Mouse (Mus musculus) kidney, adult 9 months (tissue): ENCODE measurements around the gene Def6.

Experiments
- DNase-seq: peaks from one replicate; pipeline ENCODE4 v3.0.0; 2022

Def6 gene

DNA sequence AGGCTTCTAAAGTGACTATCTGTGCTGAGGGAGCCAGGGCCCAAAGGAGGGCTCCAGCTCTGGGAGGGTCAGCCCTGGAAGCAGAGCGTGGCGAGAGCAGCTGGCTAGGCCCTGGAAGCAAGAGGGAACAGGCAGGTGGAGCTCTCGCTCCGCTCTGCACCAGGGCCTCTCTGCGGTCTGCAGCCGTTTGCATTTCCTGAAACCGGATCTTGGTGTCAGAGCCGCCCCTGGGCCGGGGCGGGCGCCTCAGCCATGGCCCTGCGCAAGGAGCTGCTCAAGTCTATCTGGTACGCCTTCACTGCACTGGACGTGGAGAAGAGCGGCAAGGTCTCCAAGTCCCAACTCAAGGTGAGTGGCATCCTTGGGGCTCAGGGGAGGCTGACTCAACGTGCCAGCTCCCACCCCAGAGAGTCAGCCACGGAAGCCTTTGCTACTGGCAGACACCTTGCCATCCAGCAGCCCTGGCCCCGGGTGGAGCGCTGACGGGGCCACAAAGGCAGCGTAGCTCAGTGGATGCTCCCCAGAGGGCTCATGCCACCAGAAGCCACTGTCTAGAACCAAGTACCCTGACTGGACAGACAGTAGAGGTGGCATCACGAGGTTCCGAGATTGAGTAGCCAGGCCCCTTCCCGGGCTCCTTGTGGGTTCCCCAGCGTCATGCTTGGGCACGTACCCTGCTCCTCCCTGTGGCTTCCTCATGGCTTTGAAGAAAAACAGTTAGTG, at the start of gene Def6:
Def6 (plus strand) TSS at position 188 of the 723 bp plus-strand sequence.
- DNase-seq = peak; percentile 75

DNA sequence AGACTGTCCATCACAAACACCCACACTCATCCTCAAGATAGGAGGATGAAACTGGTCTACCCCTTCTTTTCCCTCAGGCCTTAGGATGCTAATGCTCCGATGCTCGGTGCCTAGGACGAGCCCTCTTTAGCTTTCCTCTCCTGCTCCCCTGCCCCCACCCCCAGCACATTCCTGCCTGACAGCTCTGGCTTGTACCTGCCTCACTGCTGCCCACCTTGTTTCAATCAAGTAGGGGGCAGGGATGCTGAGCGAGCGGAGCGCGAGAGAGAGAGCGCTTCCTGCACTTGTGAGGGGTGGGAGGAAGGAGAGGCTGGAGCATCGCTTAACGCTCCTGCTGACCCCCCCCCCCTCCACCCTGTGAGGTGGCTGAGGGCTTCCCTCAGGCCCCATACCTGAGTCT, 47.2 kb upstream of the Def6 start:
- DNase-seq = no peak

DNA sequence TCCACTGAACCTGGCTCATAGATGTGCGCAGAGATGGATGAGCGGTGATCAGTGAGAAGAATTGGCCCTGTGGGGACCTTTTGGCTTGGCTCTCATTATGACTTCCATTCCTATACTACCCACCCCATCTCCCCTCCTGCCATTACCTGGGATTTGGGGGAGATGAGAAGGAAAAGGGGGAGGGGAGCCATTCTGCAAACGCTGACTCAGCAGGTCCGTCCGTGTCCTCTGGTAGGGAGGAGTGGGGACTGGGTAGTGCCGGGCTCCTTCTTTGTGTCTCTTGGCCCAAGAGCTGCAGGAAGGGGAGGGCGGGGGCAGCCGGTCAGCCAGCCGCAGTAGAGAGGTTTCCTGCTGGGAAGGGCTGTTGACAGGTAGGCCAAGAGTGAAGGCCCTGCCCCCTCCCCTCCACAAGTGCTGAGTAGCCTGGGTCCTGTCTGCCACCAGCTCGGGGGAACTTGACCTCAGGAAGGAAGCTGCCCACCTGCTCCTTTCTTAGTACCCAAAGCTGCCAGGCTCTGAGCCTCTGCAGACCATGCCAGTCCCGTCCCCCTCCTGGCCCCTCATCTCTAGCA, 46.2 kb upstream of the Def6 start:
- no peak for DNase-seq

DNA sequence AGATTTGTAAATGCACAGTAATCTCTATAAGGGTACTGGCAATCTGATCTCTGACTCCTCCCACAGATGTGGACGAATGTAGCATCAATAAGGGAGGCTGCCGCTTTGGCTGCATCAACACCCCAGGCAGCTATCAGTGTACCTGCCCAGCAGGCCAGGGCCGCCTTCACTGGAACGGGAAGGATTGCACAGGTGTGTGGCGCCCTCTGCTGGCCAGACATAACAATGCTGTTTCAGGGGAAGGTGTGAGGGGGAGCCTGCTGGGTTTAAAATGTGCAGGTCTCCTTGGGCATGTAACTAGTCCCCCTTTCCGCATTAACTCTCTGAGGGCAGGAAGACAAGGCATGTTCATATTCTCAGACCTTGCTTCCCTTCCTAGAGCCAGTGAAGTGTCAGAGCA, 43.9 kb upstream of the Def6 start:
- peak; percentile 70 for DNase-seq

DNA sequence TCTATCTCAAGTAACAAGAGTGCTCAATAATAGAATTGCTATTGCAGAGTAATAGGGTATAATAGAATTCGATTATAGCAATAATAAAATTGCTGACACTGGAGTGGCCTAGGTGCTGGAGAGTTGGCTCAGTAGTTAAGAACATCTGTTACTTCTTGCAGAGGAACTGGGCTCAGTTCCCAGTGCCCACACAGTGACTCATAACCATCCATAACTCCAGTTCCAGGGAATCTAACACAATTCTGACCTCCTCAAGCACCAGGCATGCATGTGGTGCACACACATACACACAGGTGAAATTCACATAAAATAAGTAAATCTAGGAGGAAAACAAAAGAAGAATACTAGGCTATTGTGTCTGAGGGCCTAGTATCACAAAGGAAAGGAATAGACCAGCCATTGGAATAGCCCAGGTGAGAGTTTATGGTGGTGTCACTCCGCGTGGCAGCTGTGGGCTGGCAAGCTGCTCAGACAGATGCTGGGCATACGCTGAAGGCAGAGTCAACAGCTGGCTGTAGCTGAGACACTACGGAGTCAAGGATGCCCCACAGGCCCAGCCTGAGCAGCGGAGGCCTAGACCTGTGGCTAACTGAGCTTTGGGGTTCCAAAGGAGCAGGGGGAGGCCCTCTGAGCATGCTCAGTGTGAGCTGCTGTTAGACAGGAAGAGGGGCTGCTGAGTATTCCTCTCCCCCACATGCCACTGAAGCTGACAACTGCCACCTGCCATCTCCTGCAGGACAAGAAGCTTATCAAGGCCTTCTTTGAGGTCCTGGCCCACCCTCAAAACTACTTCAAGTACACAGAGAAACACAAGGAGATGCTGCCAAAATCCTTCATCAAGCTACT, 36.9 kb upstream of the Def6 start:
- no peak for DNase-seq

DNA sequence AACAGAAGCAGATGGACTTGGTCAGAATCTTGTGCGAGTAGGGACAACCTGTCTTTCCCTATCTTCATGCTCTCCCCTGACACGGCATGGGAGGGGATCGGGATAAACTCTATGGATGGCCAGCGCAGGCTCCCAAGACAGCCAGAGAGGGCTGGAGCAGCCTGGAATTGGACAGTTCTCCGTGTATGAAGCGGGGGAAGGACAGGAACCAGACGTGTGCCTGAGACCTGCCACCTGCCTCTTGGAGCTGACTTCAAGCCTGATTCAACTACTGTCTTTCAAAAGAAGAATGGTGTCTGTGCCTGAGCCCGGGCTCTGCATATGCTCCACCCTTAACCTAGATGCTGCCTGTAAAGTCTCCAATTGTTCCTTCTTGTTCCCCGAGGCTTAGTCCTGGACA, 34.9 kb upstream of the Def6 start:
- DNase-seq = no peak

DNA sequence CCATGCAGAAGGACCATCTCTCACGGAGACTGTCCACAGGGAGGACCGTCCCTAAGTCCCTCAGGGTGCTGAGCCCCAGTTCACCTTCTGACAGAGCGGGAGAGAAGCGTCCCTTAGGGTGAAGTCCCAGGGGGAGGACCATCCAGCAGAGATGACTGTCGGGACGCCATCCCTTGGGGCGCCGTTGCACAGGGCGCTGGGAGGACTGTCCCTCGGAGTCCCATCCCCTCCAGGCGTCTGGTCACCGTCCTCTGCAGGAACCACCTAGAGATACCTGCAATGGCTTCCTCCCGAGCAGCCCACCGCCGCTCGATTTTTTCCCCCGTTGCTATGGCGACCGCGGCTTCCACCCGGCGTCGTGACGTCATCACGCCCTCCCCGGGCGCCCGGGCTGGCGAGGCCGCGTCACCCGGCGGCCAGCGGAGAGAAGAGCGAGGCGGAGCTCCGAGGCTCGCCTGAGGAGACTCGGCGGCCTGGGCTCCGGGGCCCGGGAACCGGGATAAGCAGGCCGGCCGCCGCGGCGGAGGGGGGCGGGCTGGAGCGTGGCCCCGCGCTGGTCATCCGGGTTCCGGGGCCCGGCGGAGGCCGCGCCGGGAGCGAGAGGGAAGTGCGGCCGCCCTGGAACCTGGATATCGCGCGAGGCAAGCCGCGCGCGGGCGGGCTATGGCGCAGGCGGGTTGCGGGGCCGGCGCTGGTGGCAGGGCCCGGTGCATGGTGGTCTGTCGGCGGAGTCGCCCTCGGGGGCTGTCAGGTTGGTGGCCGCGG, 30.6 kb upstream of the Def6 start, which contains the start of gene Zfp523:
Zfp523 (plus strand) TSS at position 355 of the 765 bp plus-strand sequence.
- peak; percentile 87 for DNase-seq

DNA sequence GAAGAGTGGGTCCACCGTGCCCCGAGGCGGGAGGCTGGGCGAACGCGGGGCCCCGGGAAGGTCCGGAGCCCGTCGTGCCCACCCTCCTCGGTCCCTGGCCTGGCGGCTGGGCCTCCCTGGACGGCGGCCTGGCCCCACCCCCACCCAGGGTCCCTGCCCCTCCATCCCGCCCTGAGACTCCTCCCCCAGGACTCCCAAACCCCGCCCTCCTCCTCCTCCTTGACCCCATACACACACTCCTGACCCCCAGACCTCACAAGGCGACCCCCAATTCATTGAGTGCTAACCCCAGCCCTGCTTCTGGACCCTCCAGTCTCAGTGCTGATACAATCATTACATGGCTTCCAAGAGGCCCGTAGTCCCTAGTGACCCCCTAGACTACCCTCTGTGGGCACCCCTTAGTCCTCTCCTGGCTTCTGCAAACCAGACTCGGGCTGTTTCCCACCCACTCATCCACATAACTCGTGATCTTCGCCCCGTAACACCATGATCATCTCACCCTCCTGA, 30.0 kb upstream of the Def6 start:
- DNase-seq = no peak

DNA sequence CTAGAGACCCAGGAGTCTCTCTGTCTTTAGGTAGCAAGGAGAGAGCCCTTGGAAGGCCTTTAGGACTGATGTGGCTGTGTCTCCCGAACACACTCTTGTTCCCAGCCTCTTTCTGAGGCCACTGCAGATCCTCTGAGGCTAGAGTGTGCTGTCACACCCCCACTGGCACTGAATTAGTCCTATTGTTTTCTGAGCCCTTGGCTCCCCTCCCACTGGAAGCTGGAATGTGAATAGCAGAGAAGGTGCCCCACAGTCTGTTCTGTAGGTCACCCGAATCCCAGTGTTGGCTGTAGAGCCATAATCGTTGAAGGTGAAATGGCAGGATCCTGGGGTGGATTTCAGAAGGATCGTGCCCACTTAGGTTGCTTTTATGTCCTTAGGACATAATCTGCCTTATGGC, 27.2 kb upstream of the Def6 start:
- no peak for DNase-seq

DNA sequence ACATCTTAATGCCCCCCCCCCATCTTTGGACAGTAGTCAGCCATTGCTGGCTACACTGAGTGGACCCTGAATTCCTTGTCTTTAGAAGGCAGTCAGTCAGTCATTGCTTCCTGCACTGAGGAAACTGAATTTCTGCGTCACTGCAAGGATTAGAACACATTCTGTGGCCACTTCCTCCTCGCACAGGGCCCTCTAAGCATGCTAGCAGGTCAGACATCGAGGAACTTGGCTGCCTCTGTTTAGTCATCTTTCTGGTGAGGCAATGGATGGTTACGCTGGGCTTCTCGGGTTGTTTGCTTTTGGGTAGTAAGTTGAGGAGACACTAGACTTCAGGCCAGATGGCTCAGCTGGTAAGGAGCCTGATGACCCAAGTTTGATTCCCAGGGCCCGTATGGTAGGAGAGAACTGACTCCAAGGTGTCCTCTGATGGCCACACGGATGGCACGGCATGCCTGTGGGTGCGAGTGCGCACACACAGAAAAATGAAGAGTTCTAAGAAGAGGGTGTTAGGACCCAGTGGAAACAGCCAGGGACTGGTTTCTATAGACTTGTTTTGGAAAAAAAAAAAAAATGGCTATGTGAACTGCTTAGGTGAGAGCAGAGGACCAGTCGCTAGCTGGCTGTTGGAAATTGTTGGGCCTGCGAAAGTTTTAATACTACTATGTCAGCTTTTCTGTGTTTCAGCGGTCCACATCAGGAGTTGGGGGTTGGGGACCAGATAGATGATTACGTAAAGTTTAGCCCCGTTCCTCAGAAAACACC, 26.6 kb upstream of the Def6 start:
- no peak for DNase-seq

DNA sequence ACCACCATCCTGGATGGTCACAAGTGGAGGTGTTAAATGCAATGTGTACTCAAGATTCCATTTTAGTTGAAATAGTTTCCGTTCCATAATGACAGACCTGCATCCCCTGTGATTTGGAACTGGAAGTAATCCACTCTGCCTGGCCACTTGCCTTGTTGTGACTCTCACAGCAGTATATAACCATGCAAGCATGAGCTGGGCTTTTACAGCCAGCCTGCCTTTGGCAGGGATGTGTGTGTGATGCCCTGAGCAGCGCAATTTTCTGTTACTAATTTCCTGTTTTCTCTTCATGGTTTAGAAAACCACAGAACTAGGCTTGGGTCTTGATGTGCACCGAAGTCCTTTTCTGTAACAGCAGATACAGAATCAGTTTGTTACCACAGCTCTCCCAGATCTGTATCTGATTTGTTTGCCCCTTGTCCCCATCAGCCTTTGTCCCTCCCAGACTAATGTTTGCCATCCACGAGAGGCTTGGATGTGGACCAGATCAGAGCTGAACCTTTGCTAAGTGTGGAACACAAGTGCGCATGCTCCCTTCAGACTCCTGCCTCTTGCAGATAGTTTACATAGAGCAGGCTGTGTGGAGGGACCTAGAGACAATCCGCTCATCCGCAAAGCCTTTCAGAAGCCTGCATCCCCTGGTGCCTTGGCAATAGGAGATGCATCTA, 22.5 kb upstream of the Def6 start:
- DNase-seq = no peak

DNA sequence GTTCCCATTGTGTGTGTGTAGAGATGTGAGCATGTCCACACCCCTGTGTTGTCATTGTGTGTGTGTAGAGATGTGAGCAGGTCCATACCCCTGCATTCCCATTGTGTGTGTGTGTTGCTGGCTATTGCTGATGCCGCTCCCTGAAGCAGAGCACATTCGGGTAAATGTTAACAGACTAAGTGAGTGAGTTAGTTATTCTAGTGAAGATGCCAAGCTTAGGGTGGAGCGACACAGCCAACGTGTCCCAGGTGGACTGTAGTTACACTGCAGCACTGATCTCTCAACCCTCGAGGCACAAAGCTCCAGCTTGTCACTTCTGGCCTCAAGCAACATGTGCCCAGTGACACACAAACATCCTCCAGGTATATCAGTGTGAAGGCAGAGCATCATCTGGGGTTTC, 19.3 kb upstream of the Def6 start:
- peak; percentile 63 for DNase-seq

DNA sequence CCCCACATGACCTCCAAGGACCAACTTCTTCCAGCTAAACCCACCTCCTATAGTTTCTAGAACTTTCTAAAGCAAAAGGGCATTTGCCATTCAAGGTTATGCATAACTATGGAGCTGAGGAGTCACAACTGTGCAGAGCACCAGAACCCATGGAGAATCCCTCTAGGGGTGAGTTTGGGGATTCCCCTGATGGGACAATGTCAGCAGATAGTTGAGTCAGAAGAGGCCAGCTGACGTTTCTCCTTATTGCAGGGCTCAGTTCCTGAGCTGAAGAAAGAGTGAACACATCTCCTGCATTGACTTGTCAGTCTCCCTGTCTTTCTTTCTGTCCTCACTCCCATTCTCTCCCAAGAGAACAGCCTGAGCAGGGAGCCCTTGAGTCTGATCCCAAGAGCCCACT, 14.8 kb upstream of the Def6 start:
- DNase-seq = no peak

DNA sequence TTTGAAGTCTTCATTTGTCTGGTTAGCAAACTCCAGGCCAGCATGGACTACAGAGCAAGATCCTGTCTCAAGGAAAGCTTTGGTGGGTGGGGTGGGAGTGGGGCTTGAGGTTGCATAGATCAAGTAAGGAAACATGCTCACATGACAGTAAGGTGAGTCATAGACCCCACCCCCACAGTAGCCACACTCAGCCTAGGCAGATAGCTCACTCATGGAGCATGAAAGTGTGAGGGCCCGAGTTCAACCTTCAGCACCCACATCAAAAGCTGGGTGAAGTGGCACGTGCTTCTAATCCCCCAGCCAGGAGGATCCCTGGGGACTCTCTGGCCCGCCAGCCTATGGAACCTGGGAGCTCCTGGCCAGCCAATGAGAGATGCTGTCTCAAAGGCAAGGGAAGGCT, 14.0 kb upstream of the Def6 start:
- DNase-seq = no peak

DNA sequence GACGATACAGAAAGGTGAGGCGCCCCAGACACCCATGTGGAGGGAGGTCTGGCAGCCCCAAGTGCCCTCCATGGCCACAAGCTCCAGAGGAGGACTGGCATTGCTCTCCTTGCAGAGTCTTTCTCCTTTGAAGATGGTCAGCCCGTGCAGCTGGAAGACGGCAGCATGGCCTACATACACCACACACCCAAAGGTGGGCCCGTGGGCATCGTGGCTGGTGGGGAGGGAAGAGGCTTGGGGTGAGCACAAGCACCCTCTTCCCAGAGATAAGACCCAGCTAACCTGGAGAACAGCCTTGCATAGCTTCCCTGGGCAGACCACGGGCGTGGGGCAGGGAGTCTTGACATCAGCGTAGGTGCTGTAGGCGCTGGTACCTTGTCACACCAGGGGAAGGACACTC, 12.5 kb upstream of the Def6 start:
- no peak for DNase-seq

DNA sequence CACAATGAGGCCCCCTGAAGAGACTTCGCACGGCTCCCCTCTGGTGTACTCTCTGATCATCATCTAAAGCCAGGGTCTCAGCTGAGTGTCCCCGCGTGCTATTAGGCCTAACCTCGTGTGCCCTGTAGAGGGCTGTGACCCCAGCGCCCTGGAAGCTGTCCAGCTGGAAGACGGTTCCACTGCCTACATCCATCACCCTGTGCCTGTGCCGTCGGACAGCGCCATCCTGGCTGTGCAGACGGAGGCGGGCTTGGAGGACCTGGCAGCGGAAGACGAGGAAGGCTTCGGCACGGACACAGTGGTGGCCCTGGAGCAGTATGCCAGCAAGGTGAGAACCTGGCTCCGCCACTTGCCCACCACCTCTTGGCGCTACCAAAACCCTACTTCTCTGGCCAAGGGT, 9.9 kb upstream of the Def6 start:
- no peak for DNase-seq

DNA sequence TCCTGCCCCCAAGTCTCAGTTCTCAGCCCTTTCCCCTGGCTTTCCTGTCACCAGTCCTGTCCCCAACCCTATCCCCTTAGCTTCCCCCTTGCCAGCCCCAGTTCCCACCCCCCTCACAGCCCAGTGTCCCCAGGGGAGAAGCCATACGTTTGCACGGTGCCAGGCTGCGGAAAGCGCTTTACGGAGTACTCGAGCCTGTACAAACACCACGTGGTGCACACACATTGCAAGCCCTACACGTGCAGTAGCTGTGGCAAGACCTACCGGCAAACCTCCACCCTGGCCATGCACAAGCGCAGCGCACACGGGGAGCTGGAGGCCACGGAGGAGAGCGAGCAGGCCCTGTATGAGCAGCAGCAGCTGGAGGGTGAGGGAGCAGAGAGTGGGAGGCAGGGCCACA, 5.6 kb upstream of the Def6 start:
- no peak for DNase-seq

DNA sequence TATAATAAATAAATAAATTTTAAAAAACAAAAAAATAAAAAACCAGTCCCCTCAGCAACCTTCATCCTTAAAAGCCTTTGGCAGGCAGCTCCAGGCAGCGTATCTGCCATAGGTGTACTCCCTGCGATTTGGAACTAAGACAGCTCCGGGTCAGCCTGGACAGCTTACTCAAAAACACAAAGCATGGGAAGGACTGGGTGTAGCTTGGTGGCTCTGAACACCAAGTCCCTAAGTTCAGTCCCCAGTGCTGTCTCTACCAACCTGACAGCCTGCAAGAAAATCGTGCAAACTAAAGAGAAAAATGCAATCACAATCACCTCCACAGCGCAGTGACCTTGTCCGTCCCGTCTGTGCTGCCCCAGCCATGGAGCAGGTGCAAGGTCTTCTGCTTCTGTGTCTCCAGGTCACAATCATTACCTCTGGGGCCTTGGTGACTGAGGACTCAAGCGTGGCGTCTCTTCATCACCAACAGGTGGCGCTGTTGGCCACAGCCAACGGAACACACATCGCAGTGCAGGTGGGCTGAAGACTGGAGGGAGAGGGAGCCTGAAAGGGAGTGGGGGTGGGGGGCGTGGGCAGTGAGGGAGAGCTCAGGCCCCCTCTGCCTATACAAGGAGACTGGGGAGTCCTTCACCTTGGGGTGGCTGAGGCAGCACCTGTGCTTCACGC, 3.4 kb upstream of the Def6 start:
- peak; percentile 40 for DNase-seq

DNA sequence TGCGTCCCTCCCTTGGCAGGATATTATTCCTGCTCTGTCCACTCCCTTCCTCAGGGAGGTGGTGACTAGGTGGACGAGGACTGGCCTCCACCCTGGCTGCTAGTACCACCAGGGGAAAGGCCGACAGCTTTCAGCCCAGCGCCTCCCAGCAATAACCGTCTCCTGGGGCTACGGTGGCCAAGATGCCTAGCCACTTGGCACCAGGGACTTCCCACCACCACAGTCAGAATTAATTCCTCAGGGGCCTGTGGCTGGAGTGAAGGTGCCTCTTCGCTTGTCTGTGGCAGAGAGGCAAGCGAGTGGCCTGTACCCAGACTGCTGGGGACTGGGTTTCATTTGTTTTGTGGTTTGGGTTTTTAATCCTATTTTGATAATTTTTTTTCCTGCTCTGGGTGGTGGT, 2.1 kb upstream of the Def6 start:
- DNase-seq = no peak

DNA sequence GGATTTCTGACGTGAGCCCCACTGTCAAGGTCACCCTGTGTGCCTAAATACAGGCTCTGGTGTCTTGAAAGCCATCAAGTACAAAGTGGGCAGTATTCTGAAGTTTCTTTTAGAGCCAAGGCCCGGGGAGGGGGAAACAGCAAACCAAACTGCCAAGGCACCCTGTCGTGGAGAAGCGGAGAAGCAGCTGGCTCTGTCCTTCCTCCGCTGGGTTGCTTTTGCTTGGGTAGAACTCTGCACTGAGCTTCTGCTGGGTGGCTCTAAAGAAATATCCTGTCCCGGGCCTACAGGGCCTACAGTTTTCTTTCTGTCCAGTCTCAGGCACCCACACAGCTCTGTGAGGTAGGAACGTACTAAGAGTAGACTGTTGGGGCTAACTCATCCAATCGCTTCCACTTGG, 486 bp upstream of the Def6 start:
- DNase-seq = no peak

DNA sequence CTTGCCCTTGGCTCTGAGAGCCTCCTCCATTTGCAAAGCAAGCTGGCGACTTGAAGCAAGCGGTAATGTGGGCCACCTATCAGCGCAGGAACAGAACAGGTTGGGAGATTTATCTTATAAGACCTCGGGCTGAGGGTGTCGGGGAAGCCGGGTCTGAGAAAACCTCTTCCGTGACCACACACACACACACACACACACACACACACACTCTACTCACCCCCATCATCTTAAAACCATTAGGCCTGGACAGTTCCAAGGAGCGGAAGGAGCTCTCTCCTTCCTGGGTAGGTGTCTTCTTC, 685 bp downstream of the Def6 start:
- DNase-seq = no peak
